Comparison of ENCODE assay signal across 8 mouse cellular contexts in the genomic region with DNA sequence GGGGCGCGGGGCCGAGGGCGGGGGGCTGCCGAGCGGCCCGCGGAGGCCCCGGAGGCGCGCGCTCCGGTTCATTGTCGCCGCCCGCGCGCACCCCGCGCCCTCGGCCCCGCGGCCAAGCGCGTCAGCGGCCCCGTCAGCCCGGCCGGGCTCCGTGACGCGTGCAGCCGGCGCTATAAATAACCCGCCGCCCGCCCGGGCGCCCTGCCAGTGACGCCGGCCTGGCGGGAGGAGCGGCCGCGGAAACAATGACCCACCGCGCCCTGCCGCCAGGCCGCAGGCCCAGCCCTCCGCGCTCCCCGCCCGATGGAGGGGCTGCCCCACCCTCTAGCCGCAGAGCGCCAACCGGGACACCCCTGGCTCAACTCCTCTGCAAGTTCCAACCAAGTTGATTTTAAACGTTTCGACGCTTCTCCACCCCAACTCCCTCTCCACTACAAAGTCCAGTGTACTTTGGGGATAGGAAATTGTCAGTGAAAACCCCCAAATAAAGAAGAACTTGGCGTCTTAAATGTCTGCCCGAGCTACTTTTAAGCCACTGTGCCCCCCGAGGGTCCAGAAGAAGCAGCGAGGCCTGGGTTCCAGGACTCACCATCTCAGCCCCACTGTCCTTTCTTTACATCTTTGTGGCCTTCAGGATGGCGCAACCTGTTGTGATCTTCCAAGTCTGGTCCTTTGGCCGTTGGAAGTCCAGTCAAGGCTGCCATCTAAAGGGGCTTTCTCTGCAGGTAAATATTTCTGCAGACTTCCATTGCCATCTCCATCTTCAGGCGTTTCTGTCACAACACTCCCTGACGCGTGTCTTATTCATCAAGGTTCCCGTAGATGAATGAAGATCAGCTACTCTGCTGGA. TPM values are rescaled to one million over a fixed set of nuclear protein-coding genes. Genes with fewer than 3 reads are reported as not detected.
DNase-seq lines count a peak whose midpoint lies in the region; ATAC-seq and TF ChIP-seq lines count a peak whose summit lies in the region.

A gene (minus strand): TSS at position 13 of the 850 bp plus-strand sequence.

- DNase-seq in G1E (ENCODE audit: low spot score): peak; percentile 81
- peak; percentile 79 for DNase-seq in forebrain, embryonic 14.5 days (ENCODE audit: low spot score)
- peak; percentile 92 to 94 for DNase-seq in heart, postnatal 36 days
- DNase-seq in layer of hippocampus, adult 8-10 months (ENCODE audit: low spot score in 2 of 2): peak in 1 of 2 experiments; percentile 49
- DNase-seq in lung, postnatal 0 days (ENCODE audit: low spot score): peak; percentile 94
- DNase-seq in ovary, postnatal 14 days (ENCODE audit: low spot score): peak; percentile 84
- peak; percentile 86 for DNase-seq in urinary bladder, adult 2 months (ENCODE audit: low spot score)

- peak within 1 kb of the TSS; percentile 91 for H3K4me3 ChIP-seq in G1E (ENCODE audit: low read depth, low read length)
- peak within 1 kb of the TSS; percentile 89 for H3K4me3 ChIP-seq in forebrain, embryonic 14.5 days (ENCODE audit: low read depth, low read length)
- H3K4me3 ChIP-seq in lung, postnatal 0 days (ENCODE audit: low read depth, low read length): peak within 1 kb of the TSS; percentile 94

- peak; percentile 52 for ATAC-seq in G1E (ENCODE audit: extremely low read depth, insufficient number of reproducible peaks, low FRiP score, poor library complexity, severe bottlenecking)
- ATAC-seq in cerebellum, adult (ENCODE audit: insufficient number of reproducible peaks, low FRiP score, low TSS enrichment): peak; percentile 95
- ATAC-seq in forebrain, embryonic 14.5 days: peak; percentile 93
- ATAC-seq in lung, postnatal 0 days: peak; percentile 97

- intact Hi-C loops in heart, postnatal 36 days (cut with DNase I): loop anchor here (2.0 to 10.0 kb wide), 5 partner anchors 59 to 1009 kb away; a partner anchor contains a TSS

- peak within 1 kb of the TSS; percentile 85 for H3K9ac ChIP-seq in forebrain, embryonic 14.5 days (ENCODE audit: low read length)
- H3K9ac ChIP-seq in lung, postnatal 0 days (replicated peaks; ENCODE audit: low read depth): peak within 1 kb of the TSS; percentile 96

- H3K27ac ChIP-seq in forebrain, embryonic 14.5 days (ENCODE audit: low read depth, low read length): peak within 1 kb of the TSS; percentile 66; the same call in 1 of the 2 replicates
- peak within 1 kb of the TSS; percentile 94 for H3K27ac ChIP-seq in lung, postnatal 0 days (ENCODE audit: low read length)

- whole genome bisulfite sequencing in forebrain, embryonic 14.5 days: 9% methylated on average over 43 of the region's 69 CpGs
- WGBS in lung, postnatal 0 days: 13% methylated on average over 35 of the region's 69 CpGs

- H3K27me3 ChIP-seq in G1E (ENCODE audit: insufficient read depth, low read length): no peaks in the 10 kb centered on the region
- H3K27me3 ChIP-seq in forebrain, embryonic 14.5 days (replicated peaks; ENCODE audit: control insufficient read depth, insufficient read depth, low read length): no peaks in the 10 kb centered on the region
- 0 out of 2 replicates have a peak, but pooled peaks cover 4% of the 10 kb centered on the region for H3K27me3 ChIP-seq in lung, postnatal 0 days (replicated peaks; ENCODE audit: insufficient read depth, low read length)

- H3K36me3 ChIP-seq in G1E (replicated peaks): peaks cover 5% of the 10 kb centered on the region
- no peaks in the 10 kb centered on the region for H3K36me3 ChIP-seq in forebrain, embryonic 14.5 days (ENCODE audit: control insufficient read depth, insufficient read depth, low read length)
- H3K36me3 ChIP-seq in lung, postnatal 0 days (ENCODE audit: insufficient read depth, low read length): no peaks in the 10 kb centered on the region

- peak within 1 kb of the TSS; percentile 93 for H3K4me2 ChIP-seq in forebrain, embryonic 14.5 days (ENCODE audit: low read length)
- H3K4me2 ChIP-seq in lung, postnatal 0 days (replicated peaks; ENCODE audit: low read depth, low read length): peak within 1 kb of the TSS; percentile 92

- H3K4me1 ChIP-seq in G1E (ENCODE audit: insufficient read depth, low read depth, low read length): peaks cover 40% of the 10 kb centered on the region
- H3K4me1 ChIP-seq in forebrain, embryonic 14.5 days (ENCODE audit: control insufficient read depth, insufficient read depth, low read length): peaks cover 3% of the 10 kb centered on the region; the same call in 1 of the 2 replicates
- H3K4me1 ChIP-seq in lung, postnatal 0 days (ENCODE audit: insufficient read depth, low read depth, low read length): peaks cover 4% of the 10 kb centered on the region; the same call in 1 of the 2 replicates

- TF ChIP-seq CTCF in G1E (IDR thresholded peaks at IDR 0.05; ENCODE audit: low read depth, low read length): no peak
- TF ChIP-seq CTCF in lung, postnatal 0 days (IDR thresholded peaks at IDR 0.05): peak; percentile 29

- no peaks in the 10 kb centered on the region for H3K9me3 ChIP-seq in G1E (replicated peaks)
- H3K9me3 ChIP-seq in forebrain, embryonic 14.5 days (replicated peaks; ENCODE audit: control insufficient read depth, low read length): no peaks in the 10 kb centered on the region
- H3K9me3 ChIP-seq in lung, postnatal 0 days (ENCODE audit: low read length): no peaks in the 10 kb centered on the region

- no peak for TF ChIP-seq EP300 in lung, postnatal 0 days (IDR thresholded peaks at IDR 0.05)

RNA-seq across cellular contexts. Expression of the gene that starts here (rescaled TPM):
- total RNA-seq in G1E (2014; fragmentation: Nextera tagmentation): 12.9 and 13.9 TPM in 2 replicates
- total RNA-seq in G1E (2017): 2.9 and 3.2 TPM in 2 replicates
- 2.5 and 3.0 TPM in 2 replicates for polyA plus RNA-seq in G1E (2012)
- polyA plus RNA-seq in forebrain, embryonic 14.5 days (2014; fragmentation: Nextera tagmentation; extraction: Ambion mirVana): 8.2 and 16.1 TPM in 2 replicates
- 1 to 10 TPM; 1.2 to 4.5 TPM for total RNA-seq in heart, postnatal 36 days (2021)
- 10 to 100 TPM; 42.0 to 77.6 (median 58.6) TPM for total RNA-seq in layer of hippocampus, adult 8-10 months (2022)
- polyA plus RNA-seq in lung, postnatal 0 days (2015; fragmentation: Nextera tagmentation; extraction: Ambion mirVana): 2.7 and 2.9 TPM in 2 replicates
- 1.5 and 2.2 TPM in 2 replicates for polyA plus RNA-seq in urinary bladder, adult 2 months (2012; rRNA removed)
